Mouse (Mus musculus) splenic B cell, adult 2 months (primary cell): ENCODE results near the gene Hsd17b13.
"Not testable (repeated sequence)": the region's sequence is repeated elsewhere in the genome, so short reads cannot be mapped to it uniquely, and the experiment has no call there.

Experiments used
- DNase-seq: peaks from one replicate; pipeline ENCODE4 v3.0.0-alpha.2; 2011; ENCODE audit warnings: low read depth, low spot score
- H3K27me3 ChIP-seq: 2 replicates; pipeline ENCODE4 v1.6.1; 2012; ENCODE audit warnings: mild to moderate bottlenecking, low read length, moderate library complexity, mixed read lengths; ENCODE audit not compliant: control insufficient read depth, poor library complexity, insufficient read depth, severe bottlenecking
- H3K36me3 ChIP-seq: 2 replicates; pipeline ENCODE4 v1.6.1; 2012; ENCODE audit warnings: mild to moderate bottlenecking, low read length, moderate library complexity, mixed read lengths; ENCODE audit not compliant: control insufficient read depth, poor library complexity, insufficient read depth, severe bottlenecking

Gene Hsd17b13

DNA sequence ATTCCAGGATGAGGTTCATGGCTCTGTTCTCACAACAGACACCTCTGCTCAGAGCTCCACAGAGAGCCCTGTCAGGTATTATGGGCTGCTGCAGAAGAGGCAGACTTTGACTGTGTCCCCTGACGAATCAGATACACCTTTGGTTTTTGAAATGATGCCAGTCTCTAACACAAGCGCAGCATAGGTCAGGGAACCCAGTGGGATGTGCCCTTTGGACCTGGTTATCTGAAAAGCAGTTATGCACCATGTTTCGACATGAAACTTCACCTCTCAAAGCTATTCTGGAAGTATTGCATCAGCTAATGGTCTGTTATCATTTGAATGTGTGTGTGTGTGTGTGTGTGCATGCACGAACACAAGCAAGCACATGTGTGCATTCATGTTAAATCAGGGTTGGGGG is at the start of gene Hsd17b13:
Gene Hsd17b13, minus strand, starts transcription at position 114 of the 400 bp plus-strand sequence.
- no peak for DNase-seq
- Histone ChIP-seq H3K36me3 (no peaks in the 10 kb centered on the region), H3K27me3 (no peaks in the 10 kb centered on the region)

DNA sequence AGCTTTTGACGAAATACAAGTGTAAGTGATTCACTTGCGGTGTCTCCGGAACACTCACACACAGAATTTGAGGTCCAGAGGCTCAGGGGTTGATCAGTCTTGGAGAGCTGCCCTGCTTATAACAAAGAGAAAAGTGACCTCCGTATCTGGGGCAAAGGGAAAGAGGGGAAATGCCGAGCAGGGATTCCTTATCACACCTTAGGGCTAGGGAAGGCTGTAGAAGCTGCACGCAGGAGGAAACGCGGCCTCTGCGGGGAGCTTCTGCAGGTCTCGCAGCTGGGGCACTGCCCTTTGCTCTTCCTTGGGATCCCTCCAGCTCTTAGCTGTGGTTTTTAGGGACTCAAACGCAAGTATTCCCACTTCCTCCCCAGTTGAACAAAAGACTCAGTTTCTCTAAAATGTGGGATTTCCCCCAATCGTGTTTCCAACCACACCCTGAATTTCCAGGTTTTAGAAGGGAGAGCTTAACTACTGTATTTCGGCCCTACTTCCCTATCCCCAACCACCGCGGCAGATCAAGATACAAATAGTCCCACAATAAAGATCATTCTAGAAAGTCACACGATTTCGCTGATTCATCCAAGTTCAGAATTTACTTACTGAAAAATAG is 48.1 kb upstream of the Hsd17b13 start:
- no peak for DNase-seq
- H3K36me3 ChIP-seq, result no peaks in the 10 kb centered on the region
- H3K27me3 ChIP-seq, result no peaks in the 10 kb centered on the region

DNA sequence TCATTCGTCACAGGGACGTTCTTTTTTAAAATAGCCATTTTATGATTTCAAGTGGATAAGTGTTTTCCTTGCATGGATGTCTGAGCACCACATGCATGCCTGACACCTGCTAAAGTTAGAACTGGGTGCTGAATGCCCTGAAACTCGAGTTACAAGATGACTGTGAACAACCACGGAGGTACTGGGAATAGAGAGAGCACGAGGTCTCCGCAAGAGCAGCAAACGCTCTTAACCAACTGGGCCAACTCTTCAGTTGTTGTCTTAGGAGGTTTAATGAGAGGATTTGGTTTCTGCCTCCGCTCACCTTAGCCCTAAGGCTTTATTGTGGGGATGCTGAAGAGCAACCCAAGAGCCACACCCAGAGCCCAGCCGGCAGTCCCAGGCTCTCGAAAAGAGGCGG is 47.6 kb upstream of the Hsd17b13 start:
- H3K27me3 ChIP-seq, result no peaks in the 10 kb centered on the region
- H3K36me3 ChIP-seq, result no peaks in the 10 kb centered on the region
- DNase-seq, result no peak

DNA sequence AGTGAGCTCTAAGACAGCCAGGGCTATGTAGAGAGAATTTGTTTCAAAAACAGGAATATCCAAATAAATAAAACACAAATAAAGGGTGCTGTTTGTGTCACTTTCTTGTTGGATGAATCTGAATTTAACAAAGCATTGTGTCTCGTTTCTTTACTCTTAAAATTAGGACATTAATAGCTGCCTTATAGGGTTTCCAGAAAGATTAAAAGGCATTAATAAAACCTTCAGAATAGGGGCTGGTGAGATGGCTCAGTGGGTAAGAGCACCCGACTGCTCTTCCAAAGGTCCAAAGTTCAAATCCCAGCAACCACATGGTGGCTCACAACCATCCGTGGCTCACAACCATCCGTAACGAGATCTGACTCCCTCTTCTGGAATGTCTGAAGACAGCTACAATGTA is 47.0 kb upstream of the Hsd17b13 start:
- H3K27me3 ChIP-seq, DNase-seq, H3K36me3 ChIP-seq: not testable (repeated sequence)

DNA sequence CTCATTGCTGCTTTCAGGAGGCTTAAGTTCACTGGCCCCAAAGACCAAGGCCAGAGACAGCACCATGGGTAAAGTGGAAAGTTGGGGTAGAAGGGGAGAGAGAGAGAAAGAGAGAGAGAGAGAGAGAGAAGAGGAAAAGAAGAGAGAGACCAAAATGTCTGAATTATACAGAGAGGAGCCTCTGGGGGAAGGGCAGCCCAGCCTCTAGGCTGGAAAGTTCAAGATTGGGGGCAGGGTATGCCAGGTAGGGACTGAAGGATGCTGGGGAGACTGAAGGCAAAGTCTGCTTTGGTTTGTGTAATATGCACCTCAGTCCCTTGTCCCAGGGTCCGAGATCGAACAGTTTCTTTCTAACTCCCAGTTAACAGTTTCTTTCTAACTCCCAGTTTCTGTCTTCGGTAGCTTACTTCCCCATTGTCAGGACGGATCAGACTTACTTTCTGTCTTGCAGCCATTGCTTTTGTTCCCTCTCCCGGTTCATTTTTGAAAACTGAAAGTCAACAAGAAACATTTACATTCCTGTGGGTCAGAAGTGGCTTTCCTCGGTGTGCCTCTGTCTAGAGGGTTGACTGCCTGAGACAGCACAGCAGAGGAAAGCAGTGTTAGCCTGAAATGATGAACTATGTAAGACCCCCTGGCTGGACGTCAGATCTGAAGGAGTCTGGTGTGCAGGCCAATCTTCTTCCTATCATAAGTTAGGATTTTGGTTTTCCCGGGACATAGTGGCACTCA is 46.2 kb upstream of the Hsd17b13 start:
- H3K36me3 ChIP-seq, result no peaks in the 10 kb centered on the region
- DNase-seq, result no peak
- no peaks in the 10 kb centered on the region for H3K27me3 ChIP-seq

DNA sequence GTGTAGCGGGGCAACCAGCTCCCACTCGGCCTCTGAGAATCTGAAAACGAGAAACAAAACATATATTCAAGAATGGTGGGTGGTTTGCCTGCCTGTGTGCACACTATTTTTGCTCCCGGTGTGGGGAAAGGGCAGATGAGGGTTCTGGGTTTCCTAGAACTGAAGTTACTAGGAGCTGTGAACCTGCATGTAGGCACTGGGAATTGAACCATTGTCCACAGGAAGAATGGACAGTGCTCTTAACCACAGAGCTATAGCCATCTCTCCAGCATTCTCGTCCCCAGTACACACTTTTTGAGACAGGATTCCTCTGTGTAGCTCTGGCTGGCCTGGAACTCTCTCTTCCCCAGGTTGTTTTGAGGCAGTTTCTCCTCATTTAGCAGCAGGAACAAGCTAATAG is 45.3 kb upstream of the Hsd17b13 start:
- Histone ChIP-seq H3K36me3 (no peaks in the 10 kb centered on the region), H3K27me3 (no peaks in the 10 kb centered on the region)
- DNase-seq, result no peak

DNA sequence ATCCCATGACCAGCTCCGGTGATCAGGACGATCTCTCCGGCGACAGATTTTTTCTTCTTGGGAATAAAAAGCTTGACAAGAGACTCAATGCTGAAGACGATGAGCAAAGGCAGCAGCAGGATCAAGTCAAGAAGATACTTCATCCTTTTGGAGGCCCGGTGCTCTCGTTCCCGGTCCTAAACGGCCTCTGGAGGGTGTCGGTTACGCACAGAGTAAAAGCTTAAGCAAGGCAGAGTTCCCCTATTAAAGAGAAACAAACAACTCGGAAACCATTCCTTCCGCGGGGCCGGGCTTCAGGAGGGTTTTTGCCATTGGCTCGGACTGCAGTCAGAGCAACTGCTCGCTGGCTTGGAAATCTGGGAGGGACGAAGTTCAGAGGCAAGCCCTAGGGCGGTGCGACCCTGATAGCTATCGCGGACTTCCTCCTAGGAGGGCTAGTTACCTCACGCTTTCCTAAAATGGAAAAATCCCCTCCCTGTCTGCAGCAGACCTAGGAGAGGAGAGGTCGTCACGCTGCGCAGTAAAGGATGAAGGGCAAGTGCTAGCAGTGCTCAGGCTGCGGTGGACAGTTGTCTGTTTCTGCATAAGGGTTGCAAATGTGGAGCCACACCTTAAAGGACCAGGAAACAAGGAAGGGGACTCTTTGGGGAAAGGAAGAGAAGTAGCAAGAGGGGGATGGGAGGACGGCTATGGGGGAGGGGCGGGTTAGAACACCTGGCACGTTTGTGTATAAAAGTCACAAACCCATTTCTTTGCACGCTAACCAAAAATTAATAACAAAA is 44.6 kb upstream of the Hsd17b13 start, which contains the start of gene Hsd17b11:
Gene Hsd17b11, minus strand, starts transcription at position 323 of the 782 bp plus-strand sequence.
- Histone ChIP-seq H3K27me3 (no peaks in the 10 kb centered on the region), H3K36me3 (no peaks in the 10 kb centered on the region)
- DNase-seq, result peak; percentile 69

DNA sequence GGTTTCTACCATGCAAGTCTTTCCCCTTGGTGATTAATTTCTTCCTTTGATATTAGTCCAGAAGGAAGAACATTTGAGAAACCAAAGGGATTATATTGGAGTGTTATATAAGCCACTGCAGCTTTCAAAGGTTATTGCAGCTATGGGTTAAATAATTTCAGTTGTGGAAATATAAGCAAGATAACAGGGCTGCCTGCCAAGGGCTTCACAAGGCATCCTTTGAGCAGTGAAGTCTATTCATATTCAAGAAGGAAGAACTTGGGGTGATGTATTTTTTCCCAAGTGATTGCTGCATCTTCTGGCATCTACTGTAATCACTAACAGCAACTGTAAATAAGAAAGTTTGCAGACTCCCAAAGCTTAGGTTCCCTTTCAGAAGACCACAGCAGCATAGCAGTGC is 34.2 kb upstream of the Hsd17b13 start:
- DNase-seq, result no peak
- Histone ChIP-seq H3K36me3 (peaks cover 13% of the 10 kb centered on the region; the same call in 1 of the 2 replicates), H3K27me3 (no peaks in the 10 kb centered on the region)

DNA sequence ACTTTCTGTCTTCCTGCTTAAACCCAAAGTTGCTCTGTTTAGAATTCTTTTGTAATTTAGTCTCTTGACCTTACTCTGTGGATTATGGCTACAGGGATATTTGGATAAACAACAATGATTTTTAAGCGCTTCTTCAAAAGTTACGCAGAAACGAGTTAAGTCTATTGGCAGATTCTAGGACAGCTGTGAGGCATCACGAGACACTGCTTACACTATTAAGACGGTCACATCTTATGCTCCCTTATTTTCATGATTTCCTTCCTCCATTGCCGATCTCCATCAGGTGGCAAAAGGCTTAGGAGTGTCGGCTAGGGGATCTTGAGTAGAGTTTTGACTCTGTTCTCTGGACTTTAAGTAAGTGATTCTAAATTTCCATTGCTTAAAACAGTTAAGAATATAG is 33.1 kb upstream of the Hsd17b13 start:
- no peaks in the 10 kb centered on the region for H3K27me3 ChIP-seq
- peaks cover 15% of the 10 kb centered on the region; the same call in 1 of the 2 replicates for H3K36me3 ChIP-seq
- DNase-seq, result no peak

DNA sequence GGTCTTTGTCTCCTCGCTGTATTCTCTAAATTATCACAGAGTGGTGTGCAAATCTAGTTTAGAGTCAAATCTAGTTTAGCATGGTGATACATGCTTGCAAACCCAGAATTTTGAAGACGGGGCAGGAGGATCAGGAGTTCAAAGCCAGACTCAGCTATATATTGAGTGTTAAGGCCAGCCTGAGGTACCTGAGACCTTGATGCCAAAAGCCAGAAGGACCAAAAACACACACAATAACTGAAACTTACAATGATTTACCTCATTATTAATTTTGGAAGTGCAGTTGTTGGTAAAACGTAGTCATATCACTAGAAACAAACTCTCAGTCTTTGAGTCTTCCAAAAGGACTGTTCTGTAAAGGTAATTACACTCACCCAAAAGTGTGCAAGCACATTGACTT is 32.2 kb upstream of the Hsd17b13 start:
- Histone ChIP-seq H3K27me3 (no peaks in the 10 kb centered on the region), H3K36me3 (peaks cover 16% of the 10 kb centered on the region; the same call in 1 of the 2 replicates)
- DNase-seq, result no peak

DNA sequence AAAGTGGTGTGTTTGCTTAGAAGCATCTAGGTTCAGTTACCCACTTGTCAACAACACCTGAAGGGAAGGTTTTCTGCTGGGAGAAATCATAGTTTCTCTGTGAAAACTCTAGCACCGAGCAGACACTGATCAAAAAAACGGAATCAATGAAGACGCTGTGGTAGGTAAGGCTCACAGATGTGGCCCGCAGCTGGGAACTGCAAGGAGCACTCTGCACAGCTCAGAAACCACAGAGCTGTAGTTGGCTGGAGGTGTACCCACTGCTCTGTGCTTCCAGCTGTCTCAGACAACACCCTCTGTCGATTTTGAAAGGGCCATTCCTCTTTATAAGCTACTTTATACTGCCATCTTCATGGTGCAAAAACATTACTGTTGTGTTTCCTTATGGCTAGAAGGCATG is 30.6 kb upstream of the Hsd17b13 start:
- DNase-seq, result no peak

DNA sequence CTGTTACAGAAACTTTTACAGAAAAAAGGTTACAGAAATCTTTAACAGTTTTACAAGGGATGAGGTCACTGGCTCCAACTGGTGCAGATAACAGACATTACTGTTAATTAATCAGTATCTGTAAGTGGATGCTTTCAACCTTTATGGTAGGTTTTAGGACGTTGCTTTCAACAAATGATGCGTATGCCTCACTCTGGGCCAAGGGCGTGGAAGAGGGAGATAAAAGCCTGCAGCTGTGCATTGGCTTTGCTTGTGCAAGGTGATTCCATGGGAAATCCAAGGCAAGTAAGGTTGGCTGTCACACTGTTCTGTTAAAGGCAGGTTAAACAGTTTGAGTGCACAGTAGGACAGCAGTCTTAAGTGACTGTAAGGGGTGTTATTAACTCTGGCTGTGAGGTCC is 29.6 kb upstream of the Hsd17b13 start:
- Histone ChIP-seq H3K36me3 (peaks cover 20% of the 10 kb centered on the region), H3K27me3 (no peaks in the 10 kb centered on the region)
- DNase-seq, result no peak

More for the DNA sequence above, 30.6 kb upstream of the Hsd17b13 start:
- peaks cover 17% of the 10 kb centered on the region; the same call in 1 of the 2 replicates for H3K36me3 ChIP-seq
- no peaks in the 10 kb centered on the region for H3K27me3 ChIP-seq

DNA sequence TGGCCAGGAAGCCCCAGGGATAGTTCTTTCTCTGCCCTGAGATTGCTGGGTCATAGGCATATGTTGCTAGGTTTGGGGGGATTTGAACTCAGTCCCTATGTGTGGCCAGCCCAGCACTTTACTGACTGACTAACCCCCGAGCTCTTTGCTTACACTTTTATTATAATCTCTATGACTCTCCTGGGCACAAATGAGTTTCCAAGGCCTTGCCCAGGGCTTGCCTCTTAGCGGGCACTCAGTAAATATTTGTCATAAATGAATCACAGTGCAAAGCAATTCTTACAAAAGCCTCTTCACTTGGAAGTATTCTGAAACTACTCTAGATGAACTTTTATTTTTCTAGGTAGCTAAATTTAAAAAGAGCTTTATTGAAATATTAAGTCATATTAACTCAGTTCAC is 26.7 kb upstream of the Hsd17b13 start:
- Histone ChIP-seq H3K27me3 (no peaks in the 10 kb centered on the region), H3K36me3 (peaks cover 22% of the 10 kb centered on the region)
- no peak for DNase-seq

DNA sequence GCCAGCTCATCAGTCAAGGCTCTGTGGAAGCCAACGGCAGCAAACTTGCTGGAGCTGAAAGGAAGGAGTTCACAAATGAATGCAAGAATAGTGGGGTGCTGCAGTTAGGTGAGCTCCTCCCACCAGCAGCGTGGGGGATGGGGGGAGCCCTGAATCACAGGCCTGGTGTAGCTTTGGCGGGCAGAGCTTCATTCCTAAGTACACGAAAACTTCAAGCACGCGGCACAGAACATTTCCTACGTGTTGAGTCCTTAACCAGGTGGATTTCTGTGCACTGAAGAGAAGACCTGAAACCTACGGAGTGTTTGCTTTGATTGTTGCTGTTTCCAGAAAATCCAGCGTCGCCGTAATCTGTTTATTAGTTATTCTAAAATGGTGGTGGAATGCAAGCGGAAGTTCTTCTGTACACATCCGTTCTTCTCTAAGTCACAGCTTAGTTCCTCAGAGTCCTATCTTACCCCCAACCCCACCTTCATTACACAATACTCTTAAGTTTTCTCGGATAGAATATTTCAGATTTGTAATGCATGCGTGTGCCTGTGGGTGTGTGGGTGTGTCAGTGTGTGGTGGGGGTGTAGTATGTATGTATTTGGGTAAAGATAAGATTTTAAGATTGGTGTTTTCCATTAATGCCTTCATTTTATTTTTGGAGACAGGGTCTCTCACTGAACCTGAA is 26.2 kb upstream of the Hsd17b13 start:
- Histone ChIP-seq H3K27me3 (no peaks in the 10 kb centered on the region), H3K36me3 (peaks cover 19% of the 10 kb centered on the region)
- no peak for DNase-seq
